Mouse (Mus musculus) bone marrow, adult 2 months (tissue): ENCODE measurements around the gene Slc36a2.

ENCODE experiments used
- CTCF ChIP-seq: fragments of 200-500 bp; IDR thresholded peaks from 2 replicates; pipeline ENCODE4 v1.5.1; 2011; ENCODE audit warnings: low read length, control low read depth; ENCODE audit not compliant: control insufficient read depth, insufficient read depth
- POLR2A ChIP-seq: fragments of 200-500 bp; IDR thresholded peaks from 2 replicates; pipeline ENCODE4 v1.6.1; 2011; ENCODE audit warnings: low read depth, mild to moderate bottlenecking, control low read depth, low read length, borderline replicate concordance; ENCODE audit not compliant: control insufficient read depth

DNA sequence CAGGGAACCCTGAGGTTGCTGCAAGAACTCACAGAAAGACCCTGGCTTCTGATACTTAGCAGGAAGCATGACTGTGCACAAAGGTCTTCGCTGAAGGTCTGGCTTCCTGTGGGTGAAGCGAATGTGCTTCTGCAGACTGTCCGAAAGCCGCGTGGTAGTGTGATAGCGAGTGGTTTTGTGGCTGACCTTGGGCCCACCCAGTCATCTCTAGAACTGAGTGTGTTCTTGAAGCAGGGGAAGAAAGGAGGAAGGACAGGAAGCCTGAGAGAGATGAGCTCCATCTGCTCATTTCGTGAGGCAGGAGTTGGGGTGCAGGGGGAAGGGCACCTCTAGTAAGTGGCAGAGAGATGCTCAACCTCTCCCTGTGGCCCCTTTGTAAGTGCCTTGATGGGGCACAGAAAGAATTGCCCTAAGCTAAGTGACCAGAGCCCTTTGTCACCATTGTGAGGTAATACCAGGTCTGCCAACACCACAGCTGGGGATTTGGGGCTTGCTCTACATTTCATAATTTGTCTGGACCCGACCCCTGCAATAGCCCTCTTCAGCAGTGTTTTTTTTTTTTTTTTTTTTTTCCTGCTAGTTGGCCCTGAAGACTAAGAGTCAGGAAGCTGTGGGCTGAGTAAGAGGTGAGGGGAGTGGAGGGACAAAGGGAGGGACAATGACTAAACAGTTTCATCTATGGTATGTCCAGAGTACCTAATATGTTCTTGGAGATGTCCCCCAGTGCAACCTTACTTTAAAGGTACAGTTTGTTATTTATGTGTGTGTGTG lies 13.0 kb upstream of the Slc36a2 start:
- no peak for TF ChIP-seq CTCF
- TF ChIP-seq POLR2A = no peak
